Mouse (Mus musculus) G1E (cell line): ENCODE data around the gene Jmjd1c. TPM values are rescaled to one million over a fixed set of nuclear protein-coding genes. Genes with fewer than 3 reads are reported as not detected.

Source experiments
- ATAC-seq: 2 replicates; pipeline ENCODE4 v1.8.0; 2016; ENCODE audit warnings: mild to moderate bottlenecking; ENCODE audit not compliant: insufficient number of reproducible peaks, poor library complexity, low FRiP score, severe bottlenecking; ENCODE audit errors: extremely low read depth
- DNase-seq: peaks from one replicate; pipeline ENCODE4 v3.0.0; 2012; ENCODE audit warnings: low spot score
- H3K27me3 ChIP-seq: 2 replicates; pipeline ENCODE4 v1.6.1; 2012; ENCODE audit warnings: mild to moderate bottlenecking, low read length, inconsistent platforms; ENCODE audit not compliant: insufficient read depth
- H3K36me3 ChIP-seq: replicated peaks from 2 replicates; pipeline ENCODE3; 2012; ENCODE audit warnings: mild to moderate bottlenecking, inconsistent platforms
- H3K4me1 ChIP-seq: 2 replicates; pipeline ENCODE4 v1.6.1; 2012; ENCODE audit warnings: low read depth, low read length, inconsistent platforms, mixed read lengths; ENCODE audit not compliant: insufficient read depth
- H3K4me3 ChIP-seq: 2 replicates; pipeline ENCODE4 v1.5.1; 2012; ENCODE audit warnings: low read depth, mild to moderate bottlenecking, inconsistent platforms, low read length, moderate library complexity, mixed read lengths
- H3K9me3 ChIP-seq: replicated peaks from 2 replicates; pipeline ENCODE4 v1.6.1; 2012; ENCODE audit warnings: inconsistent platforms
- CTCF ChIP-seq: IDR thresholded peaks from 2 replicates; pipeline ENCODE4 v1.5.1; 2012; ENCODE audit warnings: low read depth, low read length, inconsistent platforms, mixed read lengths
- GATA1 ChIP-seq: IDR thresholded peaks from 2 replicates; pipeline ENCODE4 v1.6.1; 2012; ENCODE audit warnings: borderline replicate concordance, low read length, inconsistent platforms, mixed read lengths
- GATA2 ChIP-seq: IDR thresholded peaks from 2 replicates; pipeline ENCODE4 v1.6.1; 2012; ENCODE audit warnings: low read depth, low read length, inconsistent platforms, borderline replicate concordance
- POLR2AphosphoS5 ChIP-seq: IDR thresholded peaks from 2 replicates; pipeline ENCODE4 v1.6.1; 2012; ENCODE audit warnings: low read depth, low read length, inconsistent platforms; ENCODE audit not compliant: insufficient replicate concordance
- TAL1 ChIP-seq: conservative IDR thresholded peaks from 2 replicates; pipeline ENCODE4 v1.6.1; 2012; ENCODE audit warnings: low read depth, low read length, inconsistent platforms, mixed read lengths
- polyA plus RNA-seq: library from polyadenylated mRNA; stranded (reverse); fragments of >175 nt; gene quantifications from 2 replicates; pipeline ENCODE4 v1.2.3, GENCODE M21; 2012
- total RNA-seq, 2 experiments: library from RNA; stranded (forward) in 1 of 2; stranded (reverse) in 1 of 2; fragments of 200-1000 nt in 1 of 2; fragments of >200 nt in 1 of 2; fragmentation: Nextera tagmentation in 1 of 2; gene quantifications; 2 replicates each; pipeline ENCODE4 v1.2.3; 2014 to 2017

The Jmjd1c gene
- total and polyA plus RNA-seq, 3 experiments = 9.1 to 184 (median 102) TPM

GRCm38 (mm10) chr10:67115115-67115514 lies 19.2 kb downstream of the Jmjd1c start:
- no peak for ATAC-seq
- H3K27me3 ChIP-seq = no peaks in the 10 kb centered on the region
- H3K4me3 ChIP-seq = no peak overlapping the region
- H3K9me3 ChIP-seq = no peaks in the 10 kb centered on the region
- TF ChIP-seq CTCF = no peak
- no peak for TF ChIP-seq POLR2AphosphoS5
- no peak for TF ChIP-seq GATA2
- TF ChIP-seq TAL1 = no peak
- no peak for TF ChIP-seq GATA1
- no peak for DNase-seq
- H3K36me3 ChIP-seq = peaks cover 54% of the 10 kb centered on the region
- peaks cover 14% of the 10 kb centered on the region for H3K4me1 ChIP-seq

- TF ChIP-seq TAL1 = no peak
- TF ChIP-seq POLR2AphosphoS5 = no peak
- TF ChIP-seq CTCF = no peak
- no peak for TF ChIP-seq GATA2
- TF ChIP-seq GATA1 = no peak
- H3K9me3 ChIP-seq = no peaks in the 10 kb centered on the region
- DNase-seq (no peak), ATAC-seq (no peak)
- H3K36me3 ChIP-seq = peaks cover 52% of the 10 kb centered on the region
- no peak overlapping the region for H3K4me3 ChIP-seq
- H3K4me1 ChIP-seq = peaks cover 14% of the 10 kb centered on the region
- no peaks in the 10 kb centered on the region for H3K27me3 ChIP-seq
These were observed 19.8 kb downstream of the Jmjd1c start for GRCm38 (mm10) chr10:67115666-67116091.

- no peaks in the 10 kb centered on the region for H3K27me3 ChIP-seq
- DNase-seq = no peak
These were observed 20.3 kb downstream of the Jmjd1c start for GRCm38 (mm10) chr10:67116251-67116650.

GRCm38 (mm10) chr10:67119291-67119690 lies 23.4 kb downstream of the Jmjd1c start:
- TF ChIP-seq CTCF (no peak), GATA1 (no peak), TAL1 (no peak), POLR2AphosphoS5 (no peak), GATA2 (no peak)
- ATAC-seq = no peak
- DNase-seq = no peak

More at GRCm38 (mm10) chr10:67116251-67116650, 20.3 kb downstream of the Jmjd1c start:
- Histone ChIP-seq H3K4me3 (no peak overlapping the region), H3K4me1 (peaks cover 14% of the 10 kb centered on the region), H3K9me3 (no peaks in the 10 kb centered on the region), H3K36me3 (peaks cover 47% of the 10 kb centered on the region)
- TF ChIP-seq GATA1 (no peak), TAL1 (no peak), POLR2AphosphoS5 (no peak), GATA2 (no peak), CTCF (no peak)
- no peak for ATAC-seq

GRCm38 (mm10) chr10:67120180-67120579 lies 24.3 kb downstream of the Jmjd1c start:
- Histone ChIP-seq H3K4me3 (no peak overlapping the region), H3K27me3 (no peaks in the 10 kb centered on the region), H3K4me1 (peaks cover 20% of the 10 kb centered on the region), H3K9me3 (no peaks in the 10 kb centered on the region), H3K36me3 (peaks cover 36% of the 10 kb centered on the region)
- DNase-seq (no peak), ATAC-seq (no peak)
- TF ChIP-seq GATA1 (no peak), TAL1 (no peak), POLR2AphosphoS5 (no peak), GATA2 (no peak), CTCF (no peak)

More at GRCm38 (mm10) chr10:67119291-67119690, 23.4 kb downstream of the Jmjd1c start:
- peaks cover 40% of the 10 kb centered on the region for H3K36me3 ChIP-seq
- peaks cover 17% of the 10 kb centered on the region for H3K4me1 ChIP-seq
- H3K4me3 ChIP-seq = no peak overlapping the region
- H3K27me3 ChIP-seq = no peaks in the 10 kb centered on the region
- no peaks in the 10 kb centered on the region for H3K9me3 ChIP-seq

GRCm38 (mm10) chr10:67120640-67121039 lies 24.7 kb downstream of the Jmjd1c start:
- Histone ChIP-seq H3K27me3 (no peaks in the 10 kb centered on the region), H3K9me3 (no peaks in the 10 kb centered on the region), H3K4me3 (no peak overlapping the region), H3K4me1 (peaks cover 25% of the 10 kb centered on the region), H3K36me3 (peaks cover 34% of the 10 kb centered on the region)
- ATAC-seq (no peak), DNase-seq (no peak)
- TF ChIP-seq CTCF = no peak
- no peak for TF ChIP-seq POLR2AphosphoS5
- TF ChIP-seq GATA2 = no peak
- TF ChIP-seq GATA1 = no peak
- no peak for TF ChIP-seq TAL1

GRCm38 (mm10) chr10:67123756-67124155 lies 27.8 kb downstream of the Jmjd1c start:
- H3K4me1 ChIP-seq = peaks cover 45% of the 10 kb centered on the region
- H3K4me3 ChIP-seq = no peak overlapping the region
- no peaks in the 10 kb centered on the region for H3K27me3 ChIP-seq
- H3K9me3 ChIP-seq = no peaks in the 10 kb centered on the region
- DNase-seq (no peak), ATAC-seq (no peak)
- H3K36me3 ChIP-seq = peaks cover 12% of the 10 kb centered on the region
- TF ChIP-seq CTCF (no peak), GATA1 (no peak), POLR2AphosphoS5 (no peak), GATA2 (no peak), TAL1 (no peak)
